Mouse (Mus musculus): ENCODE results near the gene Aspdh. TPM values are rescaled to one million over a fixed set of nuclear protein-coding genes. Genes with fewer than 3 reads are reported as not detected.
A peak's percentile ranks its signal among the peaks of the same experiment; 100 is the strongest.

Gene Aspdh
- total RNA-seq, 2 experiments from 2014 or later, result not detected

- peak; percentile 70 for DNase-seq
Measured at GRCm38 (mm10) chr7:44471880-44472557, 6.8 kb downstream of the Aspdh start.

GRCm38 (mm10) chr7:44472558-44472885 lies 7.3 kb downstream of the Aspdh start:
- DNase-seq, result no peak

DNA sequence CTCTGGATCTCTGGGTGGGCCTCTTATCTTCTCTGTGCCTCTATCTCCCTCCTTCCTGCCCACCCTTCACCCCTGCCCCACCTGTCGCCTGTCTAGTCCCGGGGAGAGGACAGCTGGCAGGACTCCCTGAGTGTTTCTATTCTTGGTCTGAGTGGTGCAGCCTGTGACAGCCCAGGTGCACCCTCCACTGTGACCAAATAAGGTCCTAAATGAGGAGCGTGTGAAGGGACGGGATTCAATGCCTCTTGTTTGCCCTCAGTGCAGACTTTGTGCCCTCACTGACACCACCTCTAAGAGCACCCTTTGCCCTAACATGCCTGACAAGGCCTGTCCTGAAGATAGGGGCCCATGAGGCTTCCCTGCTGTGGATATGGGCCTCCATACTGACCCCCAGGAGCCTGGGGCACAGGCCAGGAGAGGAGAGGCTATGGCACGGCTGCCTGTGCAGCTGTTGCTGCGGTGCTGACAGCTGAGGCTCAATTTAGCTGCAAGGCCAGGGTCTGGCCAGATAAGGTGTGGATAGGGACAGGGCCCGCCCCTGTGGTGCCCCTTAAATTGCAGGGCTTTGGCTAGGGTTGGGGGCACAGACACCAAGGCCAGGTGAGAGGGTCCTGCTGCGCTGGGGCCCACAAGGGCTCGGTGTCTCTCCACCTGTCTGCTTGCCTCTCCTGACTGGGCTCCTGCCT lies 7.9 kb downstream of the Aspdh start:
- DNase-seq, result peak; percentile 83

- peak; percentile 78 for DNase-seq
Measured at GRCm38 (mm10) chr7:44474419-44474818, 9.2 kb downstream of the Aspdh start.

DNA sequence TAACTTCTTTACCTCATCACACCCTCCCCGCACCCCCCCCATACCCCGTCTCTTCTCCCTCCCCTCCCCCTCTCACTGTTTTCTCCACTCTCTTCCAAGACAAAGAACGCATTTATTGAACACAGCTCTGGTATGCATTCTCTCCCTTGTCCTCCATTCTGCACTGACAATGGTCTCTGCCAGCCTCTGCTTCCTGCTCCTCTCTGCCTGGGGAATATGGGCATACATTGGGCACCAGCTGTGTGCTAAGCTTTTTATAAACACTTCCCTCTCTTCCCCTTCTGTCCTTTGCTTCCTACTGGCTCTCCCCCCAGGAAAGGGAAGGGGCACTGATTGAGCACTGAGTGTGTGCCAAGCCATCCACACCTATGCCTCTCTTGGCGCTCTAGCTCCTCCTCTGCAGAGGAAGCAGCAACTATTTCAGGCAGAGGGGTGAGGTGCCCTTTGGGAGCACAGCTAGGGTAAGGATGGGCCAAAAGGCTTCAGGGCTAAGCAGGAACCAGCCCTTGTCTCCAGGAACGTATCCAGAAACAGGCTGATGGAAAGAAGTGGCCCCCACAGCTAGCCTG lies 9.9 kb downstream of the Aspdh start:
- DNase-seq, result no peak

DNA sequence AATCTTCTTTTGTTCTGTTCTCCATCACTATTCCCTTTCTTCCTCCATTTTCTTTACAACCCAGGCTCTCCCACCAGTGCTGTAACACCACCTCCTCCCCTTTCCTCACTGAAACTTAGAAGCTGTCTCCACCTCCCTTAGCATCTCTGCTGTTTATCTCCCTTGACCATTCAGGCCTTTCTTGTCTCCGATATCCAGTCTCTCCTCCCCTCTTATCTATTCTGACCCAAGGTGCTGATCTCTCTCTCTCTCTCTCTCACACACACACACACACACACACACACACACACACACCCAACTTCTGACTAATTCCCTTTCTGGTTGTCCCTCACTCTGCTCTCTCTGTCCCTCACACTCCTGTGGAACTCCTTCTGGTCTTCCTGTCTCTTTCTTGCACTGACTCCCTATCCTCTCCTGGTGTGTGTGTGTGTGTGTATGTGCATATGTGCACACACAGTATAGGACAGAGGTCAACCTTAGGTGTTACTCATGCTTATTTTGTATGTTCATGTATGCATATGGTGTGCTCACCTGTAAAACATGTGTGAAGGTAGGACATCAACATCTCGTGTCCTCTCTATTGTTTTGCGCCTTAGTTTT lies 17.7 kb downstream of the Aspdh start:
- DNase-seq, result no peak

DNA sequence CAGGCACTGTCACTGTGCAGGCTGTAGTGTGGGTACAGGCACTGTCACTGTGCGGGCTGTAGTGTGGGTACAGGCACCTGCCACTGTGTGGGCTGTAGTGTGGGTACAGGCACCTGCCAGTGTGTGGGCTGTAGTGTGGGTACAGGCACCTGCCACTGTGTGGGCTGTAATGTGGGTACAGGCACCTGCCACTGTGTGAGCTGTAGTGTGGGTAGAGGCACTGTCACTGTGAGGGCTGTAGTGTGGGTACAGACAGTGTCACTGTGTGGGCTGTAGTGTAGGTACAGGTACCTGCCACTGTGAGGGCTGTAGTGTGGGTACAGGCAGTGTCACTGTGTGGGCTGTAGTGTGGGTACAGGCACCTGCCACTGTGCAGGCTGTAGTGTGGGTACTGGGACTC lies 18.9 kb downstream of the Aspdh start:
- DNase-seq, result no peak

- peak; percentile 20 for DNase-seq
Measured at GRCm38 (mm10) chr7:44484841-44485571, 19.8 kb downstream of the Aspdh start.

DNA sequence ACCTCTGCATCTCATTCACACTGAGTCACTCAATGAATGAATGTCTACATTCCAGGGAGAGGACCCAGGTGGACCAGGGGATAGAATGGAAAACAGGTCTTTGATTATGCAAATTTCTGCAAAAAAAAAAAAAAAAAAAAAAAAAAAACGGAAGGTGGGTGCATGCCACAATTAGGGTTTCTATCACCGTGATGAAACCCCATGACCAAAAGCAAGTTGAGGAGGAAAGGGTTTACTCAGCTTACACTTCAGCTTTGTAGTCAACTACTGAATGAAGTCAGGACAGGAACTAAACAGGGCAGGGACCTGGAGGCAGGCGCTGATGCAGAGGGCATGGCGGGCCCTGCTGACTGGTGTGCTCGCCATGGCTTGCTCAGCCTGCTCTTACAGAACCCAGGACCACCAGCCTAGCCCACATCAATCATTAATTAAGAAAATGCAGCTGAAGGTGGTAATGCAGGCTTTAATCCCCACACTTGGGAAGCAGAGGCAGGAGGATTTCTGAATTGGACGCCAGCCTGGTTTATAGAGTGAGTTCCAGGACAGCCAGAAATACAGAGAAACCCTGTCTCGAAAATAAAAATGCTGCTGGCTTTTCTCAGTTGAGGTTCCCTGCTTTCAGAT lies 20.5 kb downstream of the Aspdh start:
- no peak for DNase-seq

- DNase-seq, result no peak
Measured at GRCm38 (mm10) chr7:44486927-44487575, 21.9 kb downstream of the Aspdh start.

GRCm38 (mm10) chr7:44487936-44488335 lies 22.7 kb downstream of the Aspdh start:
- no peak for DNase-seq

- DNase-seq, result no peak
Measured at GRCm38 (mm10) chr7:44488545-44488944, 23.4 kb downstream of the Aspdh start.

- DNase-seq, result no peak
Measured at GRCm38 (mm10) chr7:44490281-44490680, 25.1 kb downstream of the Aspdh start.

DNA sequence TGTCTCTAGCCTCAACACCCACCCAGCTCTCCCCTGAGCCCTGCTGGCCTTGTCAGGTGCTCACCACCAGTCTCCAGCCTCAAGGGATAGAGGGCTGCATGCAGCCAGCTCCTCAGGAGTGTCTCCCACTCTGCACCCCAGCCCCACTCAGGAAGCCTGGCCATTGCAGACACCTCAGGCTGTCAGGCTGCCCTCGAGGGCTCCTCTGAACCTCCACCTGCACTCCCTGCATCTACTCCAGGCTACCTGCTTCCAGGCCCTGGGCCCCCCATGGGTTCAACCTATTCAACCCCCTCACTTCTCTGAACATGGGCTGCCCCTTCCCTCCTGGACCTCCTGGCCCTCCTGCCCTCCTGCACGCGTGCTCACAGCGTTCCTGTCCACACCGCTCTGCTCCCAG lies 26.2 kb downstream of the Aspdh start:
- DNase-seq, result no peak

GRCm38 (mm10) chr7:44492166-44492826 lies 27.1 kb downstream of the Aspdh start:
- DNase-seq, result no peak

GRCm38 (mm10) chr7:44494681-44495080 lies 29.5 kb downstream of the Aspdh start:
- DNase-seq, result no peak

- DNase-seq, result no peak
Measured at GRCm38 (mm10) chr7:44495086-44495485, 29.9 kb downstream of the Aspdh start.

- DNase-seq, result peak; percentile 94
Measured at GRCm38 (mm10) chr7:44495992-44496770, 31.0 kb downstream of the Aspdh start, which contains the start of the genes Emc10 and Fam71e1. Emc10 (minus strand) TSS chr7:44496529. Fam71e1 (plus strand) TSS chr7:44496581.

GRCm38 (mm10) chr7:44496771-44497109 lies 31.5 kb downstream of the Aspdh start:
- DNase-seq, result no peak

All from gastrocnemius, postnatal 25 days (tissue).